Mouse (Mus musculus) limb, embryonic 11.5 days (tissue): Measurements from ENCODE around the gene Cnn1. TPM values are rescaled to one million over a fixed set of nuclear protein-coding genes. Genes with fewer than 3 reads are reported as not detected.
A peak's percentile ranks its signal among the peaks of the same experiment; 100 is the strongest.
"Not testable (repeated sequence)": the region's sequence is repeated elsewhere in the genome, so short reads cannot be mapped to it uniquely, and the experiment has no call there.

ENCODE experiments used
- ATAC-seq: fragments of 200-750 bp; cut with Nextera tagmentation; 2 replicates; pipeline ENCODE4 v1.8.0; 2017; ENCODE audit warnings: low read depth; ENCODE audit not compliant: insufficient number of reproducible peaks, low FRiP score, low TSS enrichment
- DNase-seq: peaks from one replicate; pipeline ENCODE4 v3.0.0-alpha.2; 2015; ENCODE audit warnings: low spot score
- H3K27ac ChIP-seq: fragments of 300-500 bp; sonication (generic); replicated peaks from 2 replicates; pipeline ENCODE4 v1.5.1; 2014; ENCODE audit warnings: low read depth, mild to moderate bottlenecking, low read length
- H3K27me3 ChIP-seq: fragments of 300-500 bp; sonication (generic); 2 replicates; pipeline ENCODE4 v1.6.1; 2014; ENCODE audit warnings: mild to moderate bottlenecking, low read length, mixed read lengths; ENCODE audit not compliant: control insufficient read depth, insufficient read depth
- H3K36me3 ChIP-seq: fragments of 300-500 bp; sonication (generic); 2 replicates; pipeline ENCODE4 v1.6.1; 2014; ENCODE audit warnings: mild to moderate bottlenecking, low read length, moderate library complexity, mixed read lengths; ENCODE audit not compliant: control insufficient read depth, insufficient read depth
- H3K4me1 ChIP-seq: fragments of 300-500 bp; sonication (generic); 2 replicates; pipeline ENCODE4 v1.6.1; 2014; ENCODE audit warnings: low read length, mixed read lengths; ENCODE audit not compliant: control insufficient read depth, insufficient read depth
- H3K4me2 ChIP-seq: fragments of 300-500 bp; sonication (generic); 2 replicates; pipeline ENCODE4 v1.6.1; 2014; ENCODE audit warnings: low read depth, mild to moderate bottlenecking, moderate library complexity; ENCODE audit not compliant: severe bottlenecking
- H3K4me3 ChIP-seq: fragments of 300-500 bp; sonication (generic); 2 replicates; pipeline ENCODE4 v1.5.1; 2014; ENCODE audit warnings: low read depth, low read length
- H3K9ac ChIP-seq: fragments of 300-500 bp; sonication (generic); 2 replicates; pipeline ENCODE4 v1.6.1; 2014; ENCODE audit warnings: mild to moderate bottlenecking, low read length
- H3K9me3 ChIP-seq: fragments of 300-500 bp; sonication (generic); 2 replicates; pipeline ENCODE4 v1.6.1; 2016; ENCODE audit warnings: low read length; ENCODE audit not compliant: control insufficient read depth
- WGBS: fragments of 180-500 bp; shearing (Covaris S2); extraction: QIAGEN DNeasy Blood & Tissue Kit; methylation state at CpG from one replicate; pipeline ENCODE4 v1.1.7; 2014; 5-methylcytosine and 5-hydroxymethylcytosine counted together
- polyA plus RNA-seq: library from polyadenylated mRNA; unstranded; fragments of >200 nt; fragmentation: Nextera tagmentation; extraction: Ambion mirVana; gene quantifications from 2 replicates; pipeline ENCODE4 v1.2.1, GENCODE M21; 2014

Gene Cnn1
- polyA plus RNA-seq, 1 experiment from 2014 or later: 0.84 TPM

DNA sequence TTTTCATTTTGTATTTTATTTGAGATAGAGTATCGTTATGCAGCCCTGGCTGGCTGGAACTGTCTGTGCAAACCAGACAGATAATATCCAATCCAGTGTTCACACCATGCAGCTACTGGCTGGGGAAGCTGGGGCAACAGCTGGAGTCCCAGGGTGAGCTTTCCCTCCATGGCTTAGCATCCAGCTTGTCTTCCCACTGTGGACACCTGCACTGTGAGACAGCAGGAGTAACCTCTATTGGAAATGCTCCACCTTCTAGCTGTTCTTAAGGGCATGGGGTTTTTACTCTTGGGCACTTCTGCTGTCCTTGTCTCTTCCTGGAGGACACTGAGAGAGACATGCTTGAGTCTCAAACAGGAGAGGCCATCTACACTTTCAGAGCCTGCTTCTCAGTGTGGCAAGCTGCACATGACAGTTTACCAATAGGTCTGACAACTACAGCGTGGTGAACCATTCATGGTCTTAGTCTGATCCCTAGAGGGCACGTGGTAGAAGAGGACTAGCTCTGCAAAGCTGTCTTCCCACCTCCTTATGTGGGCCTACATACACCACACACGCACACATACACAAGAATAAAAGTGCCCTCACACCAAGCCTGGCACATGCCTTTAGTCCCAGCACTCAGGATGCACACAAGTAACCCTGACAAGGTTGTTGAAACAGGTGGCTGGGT, 29.0 kb upstream of the Cnn1 start:
- Histone ChIP-seq H3K4me3 (peak overlapping the region; percentile 62), H3K4me2 (peak overlapping the region; percentile 36), H3K4me1 (peaks cover 5% of the 10 kb centered on the region; the same call in 1 of the 2 replicates), H3K9ac (no peak overlapping the region), H3K9me3 (no peaks in the 10 kb centered on the region), H3K27ac (no peak overlapping the region), H3K27me3 (no peaks in the 10 kb centered on the region), H3K36me3 (peaks cover 7% of the 10 kb centered on the region; the same call in 1 of the 2 replicates)
- peak; percentile 7; the same call in 1 of the 2 replicates for ATAC-seq
- WGBS: 70% methylated on average over 4 of the region's 4 CpGs
- DNase-seq: no peak

DNA sequence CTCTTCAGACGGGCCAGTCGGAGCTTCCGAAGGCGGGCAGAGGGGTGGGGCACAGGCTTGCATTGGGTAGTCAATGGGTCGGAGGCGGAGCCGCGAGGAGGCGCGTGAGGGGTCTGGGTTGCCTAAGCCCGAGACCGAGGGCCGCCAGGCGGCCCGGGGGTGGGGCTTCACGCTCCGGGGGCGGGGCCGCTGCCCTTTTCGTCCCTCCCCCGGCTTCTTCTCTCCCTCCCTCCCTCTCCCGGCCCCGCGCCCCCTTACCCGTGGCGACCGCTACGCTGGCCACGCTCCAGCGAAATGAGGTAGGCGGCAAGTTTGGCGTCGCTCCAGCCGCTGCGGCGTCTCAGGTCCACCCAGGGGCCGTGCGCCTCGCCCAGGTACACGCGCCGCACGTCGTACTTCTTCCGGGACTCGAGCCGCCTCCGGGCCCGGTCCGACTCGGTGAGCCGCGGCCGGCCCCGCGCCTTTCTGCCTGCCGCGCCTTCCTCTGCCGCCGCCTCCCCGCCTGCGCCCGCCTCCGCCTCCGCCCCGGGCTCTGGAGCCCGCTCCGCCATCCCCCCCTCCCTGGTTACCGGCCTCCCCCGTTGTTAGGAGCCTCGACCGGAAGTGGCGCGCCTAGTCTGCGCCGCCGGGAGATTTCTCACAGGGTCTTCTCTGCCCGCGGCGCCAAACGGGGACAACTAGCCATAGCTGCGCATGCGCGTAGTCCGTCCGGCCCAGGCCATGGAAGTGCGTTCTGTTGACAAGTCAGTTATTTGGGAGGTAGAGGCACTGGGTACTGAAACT, 28.0 kb upstream of the Cnn1 start, which contains the start of the genes Gm49318 and Zfp653:
Gene Gm49318 (minus strand): TSS at position 469 of the 783 bp plus-strand sequence.
Gene Zfp653 (minus strand): TSS at position 586 of the 783 bp plus-strand sequence.
- peaks cover 5% of the 10 kb centered on the region; the same call in 1 of the 2 replicates for H3K4me1 ChIP-seq
- peak within 1 kb of the TSS; percentile 82 for H3K9ac ChIP-seq
- WGBS: 0% methylated on average over 74 of the region's 87 CpGs
- H3K4me2 ChIP-seq: peak within 1 kb of the TSS; percentile 36
- H3K27ac ChIP-seq: peak within 1 kb of the TSS; percentile 94
- ATAC-seq: peak; percentile 94
- no peaks in the 10 kb centered on the region for H3K27me3 ChIP-seq
- DNase-seq: peak; percentile 96
- H3K9me3 ChIP-seq: no peaks in the 10 kb centered on the region
- peak within 1 kb of the TSS; percentile 62 for H3K4me3 ChIP-seq
- 0 out of 2 replicates have a peak, but pooled peaks cover 2% of the 10 kb centered on the region for H3K36me3 ChIP-seq

DNA sequence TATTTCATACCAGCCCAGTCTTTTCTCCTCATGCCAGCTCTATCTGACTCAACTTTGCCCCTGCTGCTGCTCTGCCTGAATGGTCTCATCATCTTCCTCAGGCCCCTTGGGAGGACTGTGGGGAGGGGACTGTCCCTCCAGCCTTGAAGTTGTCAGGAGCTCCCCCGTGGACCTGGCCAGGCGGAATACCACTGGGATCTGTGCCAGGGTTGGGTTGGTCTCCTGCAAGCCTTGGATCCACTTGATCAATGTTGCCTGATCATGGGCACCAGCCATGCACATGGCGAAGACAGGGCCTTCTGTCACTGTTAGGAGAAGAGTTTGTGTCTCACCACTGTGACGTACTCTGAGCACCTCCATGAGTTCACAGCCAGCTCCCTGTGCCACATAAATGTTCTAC, 26.7 kb upstream of the Cnn1 start:
- DNase-seq: no peak
- no peaks in the 10 kb centered on the region for H3K9me3 ChIP-seq
- H3K4me2 ChIP-seq: no peak overlapping the region
- 95% methylated on average over 4 of the region's 4 CpGs for WGBS
- no peaks in the 10 kb centered on the region for H3K27me3 ChIP-seq
- peaks cover 5% of the 10 kb centered on the region; the same call in 1 of the 2 replicates for H3K4me1 ChIP-seq
- no peak overlapping the region for H3K4me3 ChIP-seq
- no peak for ATAC-seq
- no peak overlapping the region for H3K9ac ChIP-seq
- H3K27ac ChIP-seq: no peak overlapping the region
- 0 out of 2 replicates have a peak, but pooled peaks cover 2% of the 10 kb centered on the region for H3K36me3 ChIP-seq

DNA sequence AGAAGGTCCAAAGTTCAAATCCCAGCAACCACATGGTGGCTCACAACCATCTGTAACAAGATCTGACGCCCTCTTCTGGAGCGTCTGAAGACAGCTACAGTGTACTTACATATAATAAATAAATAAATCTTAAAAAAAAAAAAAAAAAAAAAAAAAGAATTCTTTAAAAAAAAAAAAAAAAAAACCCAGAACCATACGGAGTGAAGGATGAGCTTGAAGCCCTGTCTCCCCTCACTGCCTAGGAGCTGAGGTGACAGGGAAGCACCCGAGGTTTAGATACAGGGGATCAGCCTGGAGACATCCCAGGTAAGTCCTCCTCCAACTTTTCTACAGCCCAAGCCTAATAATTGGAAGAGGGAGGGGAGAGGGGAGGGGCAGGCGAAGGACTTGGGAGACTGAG, 23.2 kb upstream of the Cnn1 start:
- not testable (repeated sequence) for H3K36me3 ChIP-seq, H3K4me1 ChIP-seq, ATAC-seq, H3K27me3 ChIP-seq, DNase-seq, H3K4me2 ChIP-seq, H3K9ac ChIP-seq, H3K9me3 ChIP-seq, H3K4me3 ChIP-seq, H3K27ac ChIP-seq
- 75% methylated on average over 5 of the region's 5 CpGs for WGBS

DNA sequence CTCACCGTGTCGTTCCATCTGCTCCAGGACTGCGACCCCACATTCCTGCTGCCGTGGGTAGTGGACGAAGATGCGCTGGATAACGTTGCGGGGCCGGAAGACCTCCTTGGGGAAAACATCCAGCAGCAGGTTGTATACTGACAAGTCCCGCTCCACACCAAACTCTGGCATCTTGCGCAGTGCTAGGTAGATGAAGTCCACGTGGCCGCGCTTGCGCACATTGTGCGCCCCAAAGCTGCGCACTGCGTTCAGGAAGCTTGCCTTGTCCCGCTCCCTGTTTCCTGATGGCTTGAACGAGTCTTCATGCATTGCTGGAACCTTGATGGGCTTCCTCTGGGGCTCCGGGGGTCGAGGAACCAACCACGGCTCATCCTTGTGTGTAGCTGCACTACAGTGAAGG, 22.8 kb upstream of the Cnn1 start:
- H3K27ac ChIP-seq: no peak overlapping the region
- H3K9ac ChIP-seq: no peak overlapping the region
- no peak overlapping the region for H3K4me3 ChIP-seq
- DNase-seq (no peak), ATAC-seq (no peak)
- H3K4me2 ChIP-seq: no peak overlapping the region
- H3K36me3 ChIP-seq: 0 out of 2 replicates have a peak, but pooled peaks cover 2% of the 10 kb centered on the region
- H3K4me1 ChIP-seq: no peaks in the 10 kb centered on the region
- H3K27me3 ChIP-seq: no peaks in the 10 kb centered on the region
- 91% methylated on average over 23 of the region's 23 CpGs for WGBS
- H3K9me3 ChIP-seq: no peaks in the 10 kb centered on the region

DNA sequence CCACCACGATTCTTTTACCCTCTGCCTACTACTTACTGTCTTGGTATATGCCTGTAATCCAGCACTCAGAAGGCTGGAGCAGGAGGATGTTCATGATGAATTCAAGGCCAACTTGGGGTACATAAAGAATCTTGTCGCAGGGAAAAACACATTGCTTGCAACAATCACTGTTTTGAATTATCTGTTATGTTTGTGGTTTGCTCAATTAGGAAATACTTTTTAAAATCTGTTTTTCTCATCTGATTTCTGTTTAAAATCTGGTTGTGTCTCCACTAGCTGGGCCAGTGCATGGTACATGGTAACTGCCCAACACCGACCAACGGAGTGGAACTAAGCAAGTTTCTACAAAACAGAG, 14.4 kb upstream of the Cnn1 start:
- ATAC-seq: no peak
- no peaks in the 10 kb centered on the region for H3K9me3 ChIP-seq
- H3K4me3 ChIP-seq: peak overlapping the region; percentile 77
- no peak overlapping the region for H3K27ac ChIP-seq
- H3K4me2 ChIP-seq: peak overlapping the region; percentile 79
- no peak for DNase-seq
- 37% methylated on average over 4 of the region's 4 CpGs for WGBS
- H3K27me3 ChIP-seq: no peaks in the 10 kb centered on the region
- peak overlapping the region; percentile 62 for H3K9ac ChIP-seq
- no peaks in the 10 kb centered on the region for H3K36me3 ChIP-seq
- H3K4me1 ChIP-seq: peaks cover 6% of the 10 kb centered on the region; the same call in 1 of the 2 replicates

DNA sequence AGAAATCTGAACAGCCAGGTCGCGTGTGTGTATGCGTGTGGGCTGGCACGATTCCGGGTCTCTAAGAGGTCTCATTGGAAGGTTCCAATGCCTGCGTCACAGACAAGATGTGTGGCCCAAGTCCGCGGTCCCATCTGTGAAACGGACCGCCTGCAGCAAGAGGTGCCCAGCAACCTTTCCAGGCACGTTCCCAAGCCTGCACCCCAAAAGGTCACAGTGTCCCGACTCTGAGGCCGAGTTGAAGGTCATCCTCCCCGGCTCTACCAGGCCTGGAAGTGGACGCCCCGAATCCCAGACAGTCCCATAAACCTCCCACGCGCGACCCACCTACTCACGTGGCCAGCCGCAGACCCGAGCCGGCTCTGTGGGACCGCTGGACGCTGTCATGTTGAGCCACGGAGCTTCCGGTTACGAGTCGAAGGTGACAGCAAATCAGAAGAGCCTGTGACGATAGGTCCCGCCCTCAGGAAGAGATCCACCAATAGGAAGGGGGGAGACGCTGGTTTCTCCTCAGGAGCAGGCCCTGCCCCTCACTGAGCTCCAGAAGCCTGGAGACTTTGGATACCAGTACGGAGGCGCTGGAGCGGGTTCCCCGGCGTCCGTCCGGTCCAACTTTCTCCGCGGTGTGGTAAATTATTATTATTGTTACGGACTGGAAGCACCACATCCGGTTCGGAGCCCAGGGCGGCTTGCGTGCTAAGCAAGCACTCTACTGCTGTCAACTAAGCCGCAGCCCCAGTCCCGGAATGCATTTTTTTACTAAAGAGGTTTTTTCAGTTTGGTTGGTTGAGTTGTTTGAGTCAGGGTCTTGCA, 13.8 kb upstream of the Cnn1 start, which contains the start of gene Ecsit:
Gene Ecsit (minus strand): TSS at position 417 of the 813 bp plus-strand sequence.
- Histone ChIP-seq H3K9ac (peak within 1 kb of the TSS; percentile 62), H3K4me3 (peak within 1 kb of the TSS; percentile 77), H3K27me3 (no peaks in the 10 kb centered on the region), H3K27ac (no peak within 1 kb of the TSS), H3K36me3 (no peaks in the 10 kb centered on the region), H3K4me1 (peaks cover 6% of the 10 kb centered on the region; the same call in 1 of the 2 replicates), H3K9me3 (no peaks in the 10 kb centered on the region), H3K4me2 (peak within 1 kb of the TSS; percentile 79)
- DNase-seq (peak; percentile 93), ATAC-seq (peak; percentile 97)
- WGBS: under 1% methylated on average over 48 of the region's 48 CpGs

DNA sequence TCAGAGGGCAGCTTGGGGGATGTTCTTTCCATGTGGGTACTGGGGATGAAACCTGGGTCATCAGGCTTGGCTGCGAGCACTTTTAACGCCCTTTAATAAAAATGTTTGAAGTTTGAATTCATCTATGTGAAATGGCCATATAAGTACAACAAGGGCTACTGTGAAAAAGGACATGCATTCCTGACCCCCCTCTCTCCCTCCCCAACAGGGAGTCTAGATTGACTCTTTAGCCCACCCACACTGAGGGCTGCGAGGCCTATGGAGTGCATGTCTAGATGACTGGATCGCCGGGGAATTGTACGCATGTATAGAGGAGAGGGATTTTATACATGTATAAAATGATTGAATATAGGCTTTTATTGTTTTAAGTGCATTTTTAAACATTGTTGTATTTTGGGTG, 13.0 kb upstream of the Cnn1 start:
- no peak for DNase-seq
- no peaks in the 10 kb centered on the region for H3K36me3 ChIP-seq
- H3K27ac ChIP-seq: no peak overlapping the region
- ATAC-seq: no peak
- WGBS: 83% methylated on average over 6 of the region's 6 CpGs
- H3K9ac ChIP-seq: peak overlapping the region; percentile 61; the same call in 1 of the 2 replicates
- peak overlapping the region; percentile 77 for H3K4me3 ChIP-seq
- H3K4me1 ChIP-seq: peaks cover 6% of the 10 kb centered on the region; the same call in 1 of the 2 replicates
- no peaks in the 10 kb centered on the region for H3K9me3 ChIP-seq
- no peaks in the 10 kb centered on the region for H3K27me3 ChIP-seq
- H3K4me2 ChIP-seq: peak overlapping the region; percentile 79
